Mouse (Mus musculus): ENCODE data around the gene Pa2g4. TPM values are rescaled to one million over a fixed set of nuclear protein-coding genes. Genes with fewer than 3 reads are reported as not detected.

The Pa2g4 gene
- polyA plus RNA-seq (2012; rRNA removed) = 131 and 136 TPM in 2 replicates

DNA sequence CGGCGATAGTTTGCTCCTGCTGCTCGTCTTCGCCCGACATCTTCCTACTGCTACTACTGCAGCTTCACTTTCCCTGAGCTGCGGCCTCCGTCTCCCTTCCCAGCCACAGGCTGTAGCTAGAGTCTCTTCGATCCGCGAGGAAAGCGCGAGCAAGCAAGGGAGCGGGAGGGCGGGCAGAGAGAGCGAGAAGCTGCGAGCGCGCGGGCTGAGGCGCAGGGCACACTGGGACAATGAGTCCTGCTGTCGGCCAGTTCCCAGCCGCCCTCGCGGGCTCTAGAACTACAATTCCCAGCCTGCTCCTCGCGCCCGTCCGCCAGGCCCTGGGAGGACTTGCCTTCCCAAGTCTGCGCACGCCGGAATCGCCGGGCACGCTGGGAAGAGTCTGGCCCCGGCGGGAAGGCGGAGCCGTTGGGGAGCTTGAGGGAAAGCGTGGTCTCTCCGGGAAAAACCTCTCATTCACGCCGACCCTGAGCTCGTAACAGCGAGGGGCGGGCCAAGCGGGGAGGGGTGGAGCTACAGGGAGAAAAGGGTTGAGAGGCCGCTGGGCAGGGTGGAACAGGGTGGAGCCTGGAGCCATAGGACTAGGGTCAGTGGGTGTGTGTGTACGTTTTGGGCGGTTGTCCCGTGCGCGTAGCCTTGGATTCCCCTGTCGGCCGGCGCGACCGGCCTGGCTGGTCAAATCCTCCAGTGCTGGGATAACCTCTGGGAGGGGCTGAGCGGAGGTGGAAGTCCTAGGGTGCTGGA, at the start of gene Pa2g4:
Gene Pa2g4, minus strand, starts transcription at position 200 of the 744 bp plus-strand sequence.

DNA sequence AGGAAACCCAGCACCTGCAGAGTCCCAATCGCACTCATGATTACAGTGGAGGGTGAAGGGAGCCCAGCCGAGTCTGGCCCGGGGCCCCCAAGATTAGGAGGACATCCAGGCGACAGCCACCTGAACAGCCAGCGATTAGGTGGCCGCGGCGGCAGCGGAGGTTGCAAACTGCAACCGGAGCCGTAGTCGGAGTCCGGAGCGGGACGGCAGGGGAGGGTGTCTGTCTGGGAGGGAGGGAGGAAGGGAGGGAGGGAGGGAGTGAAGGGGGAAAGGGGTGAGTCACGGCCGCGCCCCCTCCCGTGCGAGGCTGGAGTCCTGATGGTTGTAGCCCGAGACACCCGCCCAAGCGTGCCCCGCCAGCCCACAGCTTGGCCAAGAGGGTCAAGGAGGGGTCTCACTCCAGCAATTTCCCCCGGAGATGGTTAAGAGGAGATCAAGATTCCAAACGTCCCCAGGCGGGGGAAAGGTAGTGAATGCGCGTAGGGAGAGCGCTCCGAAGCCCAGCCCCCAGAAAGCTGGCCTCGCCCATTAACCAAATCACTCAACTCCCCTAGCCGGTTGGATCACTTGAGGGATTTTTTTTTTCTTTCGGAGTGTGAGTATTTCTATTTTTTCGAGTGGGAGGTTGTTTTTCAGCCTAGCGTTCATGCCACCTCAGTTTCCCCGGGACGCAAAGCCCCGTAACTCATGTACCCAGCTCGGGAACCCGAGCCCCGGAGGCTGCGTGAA, 23.8 kb upstream of the Pa2g4 start, which contains the start of gene Erbb3:
Gene Erbb3, minus strand, starts transcription at position 189 of the 729 bp plus-strand sequence.

DNA sequence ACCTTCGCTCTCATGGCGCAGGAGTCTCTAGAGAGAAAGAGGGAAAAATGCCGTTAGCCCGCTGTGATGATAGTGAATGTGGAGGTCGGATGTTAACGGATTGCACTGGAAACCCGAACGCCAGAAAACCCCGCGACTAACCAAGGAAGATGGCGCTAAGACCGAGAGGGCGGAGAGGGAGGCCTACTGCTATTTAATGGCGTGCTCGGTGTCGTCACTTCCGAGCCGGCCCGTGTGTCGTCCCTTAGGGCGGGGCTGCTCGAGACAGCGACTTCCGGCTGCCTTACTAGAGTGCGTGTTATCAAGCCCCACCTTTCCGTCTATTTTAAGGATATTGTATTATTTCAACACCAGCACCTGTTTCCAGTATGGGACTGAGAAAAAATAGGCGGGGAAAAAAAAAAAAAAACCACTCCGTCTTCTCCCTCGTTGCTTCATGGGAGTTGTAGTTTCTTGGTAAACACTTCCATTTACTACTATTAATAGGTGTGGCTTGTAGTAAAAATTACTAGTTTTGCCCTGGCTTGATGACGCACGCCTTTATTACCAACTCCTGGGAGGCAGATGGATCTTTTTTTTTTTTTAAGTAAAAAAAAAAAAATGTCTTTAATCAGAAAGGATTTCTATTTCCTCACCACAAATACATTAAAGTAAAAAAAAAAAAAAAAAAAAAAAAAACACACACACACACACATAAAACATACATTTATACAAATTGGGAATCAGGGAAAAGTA, 16.7 kb downstream of the Pa2g4 start, which contains the start of gene Rpl41:
Gene Rpl41, minus strand, starts transcription at position 359 of the 735 bp plus-strand sequence.

DNA sequence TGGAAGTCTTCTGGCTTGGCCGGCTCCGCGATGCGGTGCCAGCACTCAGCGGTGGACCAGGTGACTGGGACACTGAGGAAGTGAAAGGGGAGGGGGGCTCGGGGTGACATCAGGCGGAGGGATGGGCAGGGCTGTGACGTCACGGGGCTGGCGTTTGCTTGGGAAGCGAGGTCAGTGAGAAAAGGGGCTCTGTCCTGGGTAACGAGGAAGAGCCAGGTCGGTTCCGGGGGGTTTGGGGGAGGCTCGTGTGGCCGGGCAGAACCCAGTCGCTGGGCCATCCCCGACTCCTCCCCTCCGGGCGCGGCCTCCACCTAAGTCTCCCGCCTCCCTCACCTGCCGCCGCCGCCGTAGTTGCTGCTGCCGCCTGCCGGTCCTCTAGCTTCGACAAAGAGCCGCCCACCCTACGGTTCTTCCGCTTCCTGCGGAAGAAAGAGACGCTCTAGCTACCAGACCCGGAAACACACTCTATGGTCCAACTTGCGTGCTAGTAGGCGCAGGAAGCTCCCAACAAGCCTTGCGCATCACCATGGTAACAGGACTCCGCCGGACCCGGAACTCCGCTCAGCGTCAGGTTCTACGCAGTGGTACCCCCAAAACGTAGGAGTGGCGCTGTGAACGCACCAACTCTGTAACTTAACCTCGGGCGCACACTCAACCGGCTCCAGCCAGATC, 18.3 kb downstream of the Pa2g4 start, which contains the start of gene Zc3h10:
Gene Zc3h10, minus strand, starts transcription at position 414 of the 672 bp plus-strand sequence.

DNA sequence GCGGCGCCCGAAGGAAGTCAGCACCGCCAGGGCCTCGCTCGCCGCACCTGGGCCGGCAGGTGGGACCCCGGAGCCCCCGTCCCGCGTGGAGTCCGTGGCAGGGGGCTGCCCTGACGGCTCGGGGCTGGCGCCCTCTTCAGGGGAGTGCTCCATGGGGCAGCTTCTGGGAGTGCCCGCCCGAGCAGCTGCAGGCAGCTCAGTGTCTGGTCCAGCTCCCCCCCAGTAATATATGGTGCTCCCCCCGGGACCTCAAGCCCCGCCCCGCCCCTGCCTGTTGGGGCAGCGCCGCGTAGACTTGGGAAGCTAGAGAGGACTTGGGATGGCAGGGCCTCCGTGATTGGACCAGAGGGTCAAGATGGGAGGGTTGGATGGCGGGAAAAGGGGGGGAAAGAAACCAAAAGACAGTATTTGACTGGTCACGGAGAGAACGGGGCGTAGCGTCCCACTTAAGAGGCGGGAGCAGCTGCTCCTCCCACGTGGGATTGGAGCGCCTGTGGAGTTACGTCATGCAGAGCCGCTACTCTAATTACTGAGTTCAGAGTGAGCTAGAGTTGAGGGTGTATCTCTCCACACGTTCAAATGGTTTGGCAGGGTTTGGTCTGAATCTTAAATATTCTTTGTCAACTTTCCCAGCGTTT, 40.0 kb downstream of the Pa2g4 start, which contains the start of gene Esyt1:
Gene Esyt1, minus strand, starts transcription at position 201 of the 638 bp plus-strand sequence.

Other genes with a start within 250 kb of the Pa2g4 start
- gene Cnpy2, start 243.5 kb downstream of the Pa2g4 start, polyA plus RNA-seq (2012; rRNA removed) = 88.9 and 96.2 TPM in 2 replicates
- gene Cs, start 228.3 kb downstream of the Pa2g4 start, polyA plus RNA-seq (2012; rRNA removed) = 197 and 201 TPM in 2 replicates
- 86.2 and 87.5 TPM in 2 replicates for gene Coq10a, start 197.0 kb downstream of the Pa2g4 start, polyA plus RNA-seq (2012; rRNA removed)
- 41.2 and 46.4 TPM in 2 replicates for gene Ankrd52, start 188.9 kb downstream of the Pa2g4 start, polyA plus RNA-seq (2012; rRNA removed)
- gene Slc39a5, start 164.8 kb downstream of the Pa2g4 start, polyA plus RNA-seq (2012; rRNA removed) = 0.53 and 0.54 TPM in 2 replicates
- gene Nabp2, start 154.5 kb downstream of the Pa2g4 start, polyA plus RNA-seq (2012; rRNA removed) = 95.9 and 102 TPM in 2 replicates
- gene Rnf41, start 154.3 kb downstream of the Pa2g4 start, polyA plus RNA-seq (2012; rRNA removed) = 84.4 and 89.6 TPM in 2 replicates
- 299 and 327 TPM in 2 replicates for gene Smarcc2, start 106.7 kb downstream of the Pa2g4 start, polyA plus RNA-seq (2012; rRNA removed)
- 1,229 and 1,412 TPM in 2 replicates for gene Myl6, start 71.8 kb downstream of the Pa2g4 start, polyA plus RNA-seq (2012; rRNA removed)
- 50.3 and 54.8 TPM in 2 replicates for gene Myl6b, start 67.3 kb downstream of the Pa2g4 start, polyA plus RNA-seq (2012; rRNA removed)
- gene Esyt1, start 40.1 kb downstream of the Pa2g4 start, polyA plus RNA-seq (2012; rRNA removed) = 12.2 and 13.9 TPM in 2 replicates
- gene Zc3h10, start 18.2 kb downstream of the Pa2g4 start, polyA plus RNA-seq (2012; rRNA removed) = 16.5 and 17.2 TPM in 2 replicates
- gene Rpl41, start 16.7 kb downstream of the Pa2g4 start, polyA plus RNA-seq (2012; rRNA removed) = 2,248 and 2,668 TPM in 2 replicates
- gene Erbb3, start 23.7 kb upstream of the Pa2g4 start, polyA plus RNA-seq (2012; rRNA removed) = 1.5 and 1.7 TPM in 2 replicates
- gene Rps26, start 60.8 kb upstream of the Pa2g4 start, polyA plus RNA-seq (2012; rRNA removed) = 964 and 983 TPM in 2 replicates
- 18.4 and 21.2 TPM in 2 replicates for gene Ikzf4, start 80.0 kb upstream of the Pa2g4 start, polyA plus RNA-seq (2012; rRNA removed)
- 11.0 and 11.9 TPM in 2 replicates for gene Suox, start 108.1 kb upstream of the Pa2g4 start, polyA plus RNA-seq (2012; rRNA removed)
- gene Rab5b, start 130.3 kb upstream of the Pa2g4 start, polyA plus RNA-seq (2012; rRNA removed) = 116 and 119 TPM in 2 replicates
- gene Pmel, start 138.2 kb upstream of the Pa2g4 start, polyA plus RNA-seq (2012; rRNA removed) = 0.27 and 0.47 TPM in 2 replicates
- gene Cdk2, start 139.0 kb upstream of the Pa2g4 start, polyA plus RNA-seq (2012; rRNA removed) = 15.9 and 18.7 TPM in 2 replicates
- gene Dgka, start 178.9 kb upstream of the Pa2g4 start, polyA plus RNA-seq (2012; rRNA removed) = 12.3 and 12.4 TPM in 2 replicates
- gene Pym1, start 181.9 kb upstream of the Pa2g4 start, polyA plus RNA-seq (2012; rRNA removed) = 61.2 and 63.3 TPM in 2 replicates
- 0.57 and 2.0 TPM in 2 replicates for gene Mmp19, start 224.9 kb upstream of the Pa2g4 start, polyA plus RNA-seq (2012; rRNA removed)
- gene Dnajc14, start 238.1 kb upstream of the Pa2g4 start, polyA plus RNA-seq (2012; rRNA removed) = 21.0 and 21.6 TPM in 2 replicates
- gene Tmem198b, start 238.4 kb upstream of the Pa2g4 start, polyA plus RNA-seq (2012; rRNA removed) = 19.9 TPM in 2 replicates

Measured in central nervous system, embryonic 18 days (tissue).